18 mouse cellular contexts compared by ENCODE assay signal in genomic region chr4:146073264-146073663, GRCm38 (mm10). TPM values are rescaled to one million over a fixed set of nuclear protein-coding genes. Genes with fewer than 3 reads are reported as not detected.
"Had no signal": no experiment of that assay in that cellular context is flagged by ENCODE, and none has a peak within 500 bp of the region (broad histone marks: within the 10 kb centered on the region; RNA-seq: fewer than 3 reads in every experiment).

No protein-coding gene starts in this region.

RNA-seq across cellular contexts. Expression of gene Zfp987, which starts 23.8 kb away (rescaled TPM):
- total RNA-seq: left cerebral cortex, adult 8-10 months; left cerebral cortex, postnatal 25 days; left cerebral cortex, postnatal 36 days; liver, adult 2 months; midbrain, postnatal 0 days; monocyte, adult 5-6 weeks had no signal
- polyA plus RNA-seq: liver, adult 2 months; lung, adult 2 months; lung, embryonic 16.5 days; lung, postnatal 0 days; macrophage; midbrain, embryonic 11.5 days; midbrain, embryonic 12.5 days; midbrain, embryonic 13.5 days; midbrain, embryonic 14.5 days; midbrain, embryonic 15.5 days; midbrain, embryonic 16.5 days; midbrain, postnatal 0 days; myocyte; neural tube, embryonic 11.5 days had no signal
